Mouse (Mus musculus): ENCODE data around the gene Appbp2.

- no peak for TF ChIP-seq POLR2A (IDR thresholded peaks at IDR 0.05; ENCODE audit: borderline replicate concordance, control insufficient read depth, low read depth, low read length)
- no peak for TF ChIP-seq CTCF (IDR thresholded peaks at IDR 0.05; ENCODE audit: control insufficient read depth, insufficient read depth, low read length)
These were observed 14.4 kb upstream of the Appbp2 start for GRCm38 (mm10) chr11:85249338-85249737.

All from bone marrow, adult 2 months (tissue).